Mouse (Mus musculus) hindbrain, embryonic 11.5 days (tissue): Measurements from ENCODE around the gene Slc39a9. TPM values are rescaled to one million over a fixed set of nuclear protein-coding genes. Genes with fewer than 3 reads are reported as not detected.

Experiments used
- polyA plus RNA-seq: library from polyadenylated mRNA; unstranded; fragments of >200 nt; fragmentation: Nextera tagmentation; extraction: Ambion mirVana; gene quantifications from 2 replicates; pipeline ENCODE4 v1.2.1, GENCODE M21; 2014

The Slc39a9 gene
- polyA plus RNA-seq, 1 experiment from 2014 or later: 24.9 TPM

Other genes with a start within 250 kb of the Slc39a9 start
- gene Dcaf5, start 207.3 kb upstream of the Slc39a9 start, polyA plus RNA-seq: 14.5 and 15.1 TPM in 2 replicates
- gene Exd2, start 180.8 kb upstream of the Slc39a9 start, polyA plus RNA-seq: 41.3 and 46.3 TPM in 2 replicates
- 8.6 and 9.1 TPM in 2 replicates for gene Galnt16, start 125.6 kb upstream of the Slc39a9 start, polyA plus RNA-seq
- gene Erh, start 458 bp downstream of the Slc39a9 start, polyA plus RNA-seq: 322 and 356 TPM in 2 replicates
- 1.1 and 1.2 TPM in 2 replicates for gene Plekhd1, start 48.7 kb downstream of the Slc39a9 start, polyA plus RNA-seq
- 3.9 and 4.6 TPM in 2 replicates for gene Ccdc177, start 116.8 kb downstream of the Slc39a9 start, polyA plus RNA-seq
- 17.7 and 18.2 TPM in 2 replicates for gene Susd6, start 146.6 kb downstream of the Slc39a9 start, polyA plus RNA-seq